Mouse (Mus musculus): ENCODE data around the gene Lin37. TPM values are rescaled to one million over a fixed set of nuclear protein-coding genes. Genes with fewer than 3 reads are reported as not detected.

Lin37 gene
- polyA plus RNA-seq (2015; fragmentation: Illumina TruSeq; extraction: RNeasy Lipid Tissue Mini Kit (QIAGEN cat#74804); ENCODE audit: low read depth, low replicate concordance), result 51.4 TPM

DNA sequence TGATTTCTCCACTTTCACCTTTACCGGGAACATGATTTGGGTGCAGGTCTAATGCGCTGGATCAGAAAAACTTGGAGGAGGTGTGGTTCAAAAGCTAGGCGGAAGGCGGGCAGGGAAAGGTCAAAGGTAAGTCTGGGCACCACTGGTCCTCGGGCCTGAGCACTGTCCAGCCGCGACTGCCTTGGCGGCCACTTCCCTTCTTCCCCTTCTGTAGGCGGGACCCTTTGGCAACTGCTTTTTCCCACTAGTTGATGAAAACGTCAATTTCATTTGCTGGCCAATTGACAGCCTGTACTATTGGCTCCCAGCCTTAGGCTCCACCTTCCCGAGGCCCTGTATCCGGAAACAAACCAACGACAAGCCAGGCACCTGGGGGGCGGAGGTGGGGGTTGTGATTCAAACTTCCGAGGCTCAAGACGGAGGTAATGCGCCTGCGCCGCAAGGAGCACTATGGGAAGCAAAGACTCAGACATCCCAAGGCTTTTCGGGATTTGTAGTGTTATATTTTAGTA, at the start of gene Lin37:
Gene Lin37 (minus strand): TSS at position 396 of the 512 bp plus-strand sequence.

DNA sequence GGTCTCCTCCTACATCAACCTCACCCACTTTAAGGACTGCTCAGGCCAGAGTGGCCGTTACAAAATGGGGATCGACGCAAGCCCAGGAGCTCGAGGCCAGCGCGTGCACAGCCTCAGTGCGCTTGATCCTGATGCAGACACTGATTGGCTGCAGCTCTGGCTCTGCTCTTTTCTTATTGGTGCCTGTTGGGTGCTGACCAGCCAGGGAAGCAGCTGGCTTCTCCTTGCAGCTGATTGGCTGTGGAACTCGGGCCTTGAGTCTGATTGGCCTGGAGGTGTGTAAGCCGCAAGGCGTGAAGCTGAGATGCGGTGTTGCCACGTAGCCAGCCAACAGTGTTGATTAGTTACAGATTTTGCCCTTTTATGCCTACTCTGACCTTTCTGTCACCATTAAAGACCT, 39.1 kb upstream of the Lin37 start, which contains the start of gene Zbtb32:
Gene Zbtb32 (minus strand): TSS at position 124 of the 400 bp plus-strand sequence.

DNA sequence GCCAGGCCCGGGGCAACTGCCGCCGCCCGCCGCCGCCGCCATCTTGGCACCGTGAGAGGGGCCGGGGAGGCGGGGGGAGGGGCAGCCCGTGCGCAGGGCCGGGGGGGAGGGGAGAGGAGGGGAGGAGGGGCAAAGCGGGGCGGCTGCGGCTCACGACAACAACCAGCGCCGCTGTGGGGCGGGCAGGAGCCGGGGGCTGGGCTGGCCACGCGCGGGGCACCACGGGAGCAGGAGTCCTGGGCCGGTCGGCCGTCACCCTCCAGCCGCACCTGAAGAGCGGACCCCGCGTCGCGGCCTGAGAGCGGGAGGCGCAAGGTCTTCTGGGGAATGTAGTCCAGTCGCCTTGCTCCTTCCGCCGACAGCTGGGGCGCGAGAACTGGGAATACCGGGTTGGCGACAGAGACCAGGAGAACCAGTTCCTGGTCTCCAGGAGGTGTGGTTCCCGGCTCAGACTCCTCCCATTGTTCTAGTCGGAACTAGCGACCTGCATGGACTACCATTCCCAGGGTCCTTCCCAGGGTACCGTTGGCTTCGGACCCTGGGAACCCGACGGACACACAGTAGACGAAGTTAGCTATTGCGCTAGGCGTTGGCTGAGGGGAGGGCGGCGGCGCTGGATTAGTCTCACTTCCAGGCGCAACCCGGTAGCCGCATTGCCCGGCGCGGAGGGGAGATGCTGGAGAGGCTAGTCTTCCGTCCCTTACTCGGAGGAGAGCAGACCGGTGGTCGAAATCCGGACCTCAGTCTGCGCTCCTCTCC, 29.2 kb upstream of the Lin37 start, which contains the start of gene Kmt2b:
Gene Kmt2b (minus strand): TSS at position 51 of the 759 bp plus-strand sequence.

DNA sequence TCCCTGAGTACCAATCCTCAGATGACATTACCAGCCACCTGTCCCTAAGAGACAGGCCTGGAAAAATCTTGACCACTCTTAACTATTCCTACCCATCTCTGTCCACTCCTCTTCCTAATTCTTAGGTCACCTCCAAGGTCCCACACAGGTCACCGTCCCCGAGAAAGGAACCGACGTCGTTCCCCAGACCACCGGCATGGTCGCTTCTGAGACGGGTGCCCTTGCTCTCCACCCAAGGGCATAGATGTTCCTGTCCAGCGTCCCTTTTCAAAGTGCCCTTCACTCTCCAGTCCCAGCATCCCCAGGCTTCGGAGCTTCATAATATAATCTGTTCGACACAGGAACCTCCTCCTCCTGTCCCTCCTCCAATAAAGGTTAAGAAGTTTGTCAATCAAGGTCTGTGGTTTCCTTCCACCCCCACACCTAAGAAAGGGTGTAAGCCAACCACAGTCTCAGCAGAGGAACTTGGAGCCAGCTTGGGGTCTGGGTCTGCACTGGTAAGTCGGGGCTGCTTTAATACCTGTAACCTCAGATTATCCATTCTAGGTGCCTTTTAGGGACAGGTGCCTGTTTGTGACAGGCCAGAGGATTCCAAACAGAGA, 5.4 kb upstream of the Lin37 start, which contains the start of gene Igflr1:
Gene Igflr1 (plus strand): TSS at position 458 of the 602 bp plus-strand sequence.

DNA sequence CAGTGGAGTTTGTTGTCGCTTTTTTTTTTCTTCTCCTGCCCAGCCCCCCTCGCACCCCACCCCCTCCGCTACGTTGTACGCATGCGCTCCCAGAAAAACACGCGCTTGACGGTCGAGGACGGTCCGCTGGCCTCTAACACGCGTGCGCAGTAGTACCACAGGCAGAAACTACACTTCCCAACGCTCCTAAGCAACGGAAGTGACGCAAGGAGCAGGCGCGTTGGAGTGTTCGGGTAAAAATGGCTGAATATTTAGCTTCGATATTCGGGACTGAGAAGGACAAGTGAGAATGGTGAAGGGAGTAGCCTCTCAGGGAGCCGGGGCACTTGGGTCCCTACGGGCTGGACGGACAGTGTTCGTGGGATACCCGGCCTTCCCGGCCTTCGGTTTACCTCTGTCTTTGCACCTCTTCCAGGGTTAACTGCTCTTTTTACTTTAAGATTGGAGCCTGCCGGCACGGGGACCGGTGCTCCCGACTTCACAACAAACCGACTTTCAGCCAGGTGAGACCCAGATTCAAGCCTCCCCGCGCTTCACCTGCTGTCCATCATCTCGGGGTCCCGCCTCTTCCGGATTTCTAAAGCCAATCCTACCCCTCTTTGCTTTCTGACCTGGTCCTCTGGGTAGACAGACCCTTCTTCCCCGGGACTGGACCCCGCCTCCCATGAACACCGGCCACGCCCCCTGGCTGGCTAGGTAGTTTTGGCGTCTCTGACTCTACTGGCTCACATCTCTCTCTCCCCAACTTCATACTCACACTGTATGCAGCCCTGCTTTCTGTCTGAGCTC, 3.7 kb upstream of the Lin37 start, which contains the start of the genes U2af1l4, Gm49396 and Psenen:
Gene U2af1l4 (plus strand): TSS at position 185 of the 789 bp plus-strand sequence.
Gene Gm49396 (plus strand): TSS at position 228 of the 789 bp plus-strand sequence.
Gene Psenen (minus strand): TSS at position 511 of the 789 bp plus-strand sequence.

DNA sequence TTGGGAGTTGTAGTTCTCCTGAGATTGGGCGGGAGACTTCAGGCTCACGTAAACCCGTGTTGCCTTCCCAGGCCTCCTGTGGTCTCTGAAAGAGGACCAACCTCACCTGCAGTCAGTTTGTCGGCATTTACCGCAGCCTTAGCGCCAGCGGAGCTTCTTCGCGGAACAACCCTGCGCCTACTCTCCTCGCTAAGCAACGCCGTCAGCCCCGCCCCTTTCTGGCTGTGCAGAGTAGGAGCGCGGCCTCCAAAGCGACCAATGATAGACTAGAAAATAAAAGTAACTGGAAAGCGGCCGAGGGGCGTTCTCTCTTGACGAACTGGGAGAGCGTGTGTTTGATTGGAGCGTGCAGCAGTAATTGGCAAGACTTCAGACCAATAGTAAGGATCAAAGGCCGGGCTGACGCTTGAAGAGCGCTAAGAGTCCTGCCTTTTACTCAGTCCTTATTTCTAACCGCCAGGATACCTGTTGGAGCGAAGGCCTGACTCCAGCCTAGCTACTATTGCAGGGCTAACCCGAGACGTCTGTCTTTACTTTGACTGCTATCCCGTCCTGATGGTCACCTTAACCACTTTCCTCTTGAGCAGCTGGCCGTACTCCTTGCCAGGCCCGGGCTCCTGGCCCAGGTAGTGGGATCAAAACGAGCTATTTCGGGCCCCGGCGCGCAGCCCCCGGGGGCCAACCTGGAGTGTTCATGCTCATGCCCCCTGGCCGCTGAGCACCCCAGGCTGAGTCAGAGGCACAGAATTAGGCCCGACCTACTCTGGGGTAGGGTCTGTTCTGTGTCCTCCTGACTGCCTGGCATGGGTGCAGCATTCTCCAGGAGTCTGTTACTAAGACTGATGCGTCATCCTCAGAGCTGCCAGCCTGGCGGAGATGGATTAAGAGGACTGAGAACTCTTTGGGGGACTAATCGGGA, 7.3 kb downstream of the Lin37 start, which contains the start of the genes Hspb6 and Proser3:
Gene Hspb6 (plus strand): TSS at position 77 of the 919 bp plus-strand sequence.
Gene Proser3 (minus strand): TSS at position 198 of the 919 bp plus-strand sequence.

DNA sequence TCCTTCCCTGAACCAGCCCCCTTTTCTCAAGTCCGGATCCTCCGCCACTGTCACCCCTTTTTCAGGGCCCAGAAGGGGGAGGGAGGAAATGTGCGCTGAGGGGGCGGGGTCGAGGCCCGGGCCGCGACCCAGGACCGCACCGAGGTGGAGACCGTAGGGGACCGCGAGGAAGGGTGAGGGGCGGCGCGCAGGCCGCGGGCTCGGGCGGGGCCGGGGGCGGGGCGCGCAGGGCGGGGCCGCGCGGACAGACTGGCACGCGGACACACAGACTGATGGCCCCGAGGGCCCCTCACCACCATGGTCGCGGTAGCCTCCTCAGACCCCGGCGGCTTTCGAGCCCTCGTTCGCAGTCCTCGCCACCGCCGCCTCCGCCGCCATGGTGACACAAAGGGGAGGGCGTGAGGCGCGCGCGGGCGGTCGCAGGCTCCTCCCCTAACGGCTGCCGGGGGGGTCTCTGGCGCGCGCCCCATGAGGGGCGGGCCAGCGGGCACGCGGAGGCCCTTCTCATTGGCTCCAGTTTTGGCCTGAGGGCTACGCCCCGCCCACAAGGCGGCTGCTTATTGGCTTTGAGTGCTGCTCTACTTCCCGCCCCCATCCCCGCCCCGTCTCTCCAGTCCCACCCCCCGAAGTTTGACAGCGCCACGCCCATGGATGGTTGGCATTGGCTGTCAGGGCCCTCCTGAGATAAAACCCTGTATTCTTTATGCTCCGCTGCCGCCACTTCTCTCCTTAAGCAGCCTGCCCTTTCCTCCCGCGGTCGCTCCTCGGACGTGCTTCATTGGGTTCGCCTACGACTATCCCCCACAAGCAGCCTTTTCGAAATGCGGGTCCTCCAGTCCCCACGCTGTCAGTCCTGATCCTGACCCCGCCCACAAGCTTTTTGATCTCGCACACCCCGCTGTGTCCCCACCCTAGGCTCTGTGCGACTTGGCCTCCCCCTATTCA, 24.7 kb downstream of the Lin37 start, which contains the start of gene Arhgap33:
Gene Arhgap33 (minus strand): TSS at position 428 of the 945 bp plus-strand sequence.

Other genes with a start within 250 kb of the Lin37 start
- 9.7 TPM for gene Syne4, start 245.0 kb downstream of the Lin37 start, polyA plus RNA-seq (2015; fragmentation: Illumina TruSeq; extraction: RNeasy Lipid Tissue Mini Kit (QIAGEN cat#74804); ENCODE audit: low read depth, low replicate concordance)
- 0.43 TPM for gene E130208F15Rik, start 238.1 kb downstream of the Lin37 start, polyA plus RNA-seq (2015; fragmentation: Illumina TruSeq; extraction: RNeasy Lipid Tissue Mini Kit (QIAGEN cat#74804); ENCODE audit: low read depth, low replicate concordance)
- gene Sdhaf1, start 235.9 kb downstream of the Lin37 start, polyA plus RNA-seq (2015; fragmentation: Illumina TruSeq; extraction: RNeasy Lipid Tissue Mini Kit (QIAGEN cat#74804); ENCODE audit: low read depth, low replicate concordance), result 11.2 TPM
- gene Lrfn3, start 197.1 kb downstream of the Lin37 start, polyA plus RNA-seq (2015; fragmentation: Illumina TruSeq; extraction: RNeasy Lipid Tissue Mini Kit (QIAGEN cat#74804); ENCODE audit: low read depth, low replicate concordance), result 13.9 TPM
- 90.8 TPM for gene Tyrobp, start 146.1 kb downstream of the Lin37 start, polyA plus RNA-seq (2015; fragmentation: Illumina TruSeq; extraction: RNeasy Lipid Tissue Mini Kit (QIAGEN cat#74804); ENCODE audit: low read depth, low replicate concordance)
- 1.6 TPM for gene Hcst, start 140.0 kb downstream of the Lin37 start, polyA plus RNA-seq (2015; fragmentation: Illumina TruSeq; extraction: RNeasy Lipid Tissue Mini Kit (QIAGEN cat#74804); ENCODE audit: low read depth, low replicate concordance)
- gene Nfkbid, start 138.1 kb downstream of the Lin37 start, polyA plus RNA-seq (2015; fragmentation: Illumina TruSeq; extraction: RNeasy Lipid Tissue Mini Kit (QIAGEN cat#74804); ENCODE audit: low read depth, low replicate concordance), result 2.7 TPM
- 972 TPM for gene Aplp1, start 114.3 kb downstream of the Lin37 start, polyA plus RNA-seq (2015; fragmentation: Illumina TruSeq; extraction: RNeasy Lipid Tissue Mini Kit (QIAGEN cat#74804); ENCODE audit: low read depth, low replicate concordance)
- 9.7 TPM for gene Kirrel2, start 102.1 kb downstream of the Lin37 start, polyA plus RNA-seq (2015; fragmentation: Illumina TruSeq; extraction: RNeasy Lipid Tissue Mini Kit (QIAGEN cat#74804); ENCODE audit: low read depth, low replicate concordance)
- 1.9 TPM for gene Nphs1, start 101.5 kb downstream of the Lin37 start, polyA plus RNA-seq (2015; fragmentation: Illumina TruSeq; extraction: RNeasy Lipid Tissue Mini Kit (QIAGEN cat#74804); ENCODE audit: low read depth, low replicate concordance)
- gene Prodh2, start 66.2 kb downstream of the Lin37 start, polyA plus RNA-seq (2015; fragmentation: Illumina TruSeq; extraction: RNeasy Lipid Tissue Mini Kit (QIAGEN cat#74804); ENCODE audit: low read depth, low replicate concordance), result not detected
- gene Arhgap33, start 24.8 kb downstream of the Lin37 start, polyA plus RNA-seq (2015; fragmentation: Illumina TruSeq; extraction: RNeasy Lipid Tissue Mini Kit (QIAGEN cat#74804); ENCODE audit: low read depth, low replicate concordance), result 95.4 TPM
- 7.9 TPM for gene Hspb6, start 7.7 kb downstream of the Lin37 start, polyA plus RNA-seq (2015; fragmentation: Illumina TruSeq; extraction: RNeasy Lipid Tissue Mini Kit (QIAGEN cat#74804); ENCODE audit: low read depth, low replicate concordance)
- 4.5 TPM for gene Proser3, start 7.5 kb downstream of the Lin37 start, polyA plus RNA-seq (2015; fragmentation: Illumina TruSeq; extraction: RNeasy Lipid Tissue Mini Kit (QIAGEN cat#74804); ENCODE audit: low read depth, low replicate concordance)
- gene U2af1l4, start 3.5 kb upstream of the Lin37 start, polyA plus RNA-seq (2015; fragmentation: Illumina TruSeq; extraction: RNeasy Lipid Tissue Mini Kit (QIAGEN cat#74804); ENCODE audit: low read depth, low replicate concordance), result 85.7 TPM
- 6.7 TPM for gene Gm49396, start 3.5 kb upstream of the Lin37 start, polyA plus RNA-seq (2015; fragmentation: Illumina TruSeq; extraction: RNeasy Lipid Tissue Mini Kit (QIAGEN cat#74804); ENCODE audit: low read depth, low replicate concordance)
- gene Psenen, start 3.8 kb upstream of the Lin37 start, polyA plus RNA-seq (2015; fragmentation: Illumina TruSeq; extraction: RNeasy Lipid Tissue Mini Kit (QIAGEN cat#74804); ENCODE audit: low read depth, low replicate concordance), result 158 TPM
- 1.5 TPM for gene Igflr1, start 5.6 kb upstream of the Lin37 start, polyA plus RNA-seq (2015; fragmentation: Illumina TruSeq; extraction: RNeasy Lipid Tissue Mini Kit (QIAGEN cat#74804); ENCODE audit: low read depth, low replicate concordance)
- gene Kmt2b, start 28.9 kb upstream of the Lin37 start, polyA plus RNA-seq (2015; fragmentation: Illumina TruSeq; extraction: RNeasy Lipid Tissue Mini Kit (QIAGEN cat#74804); ENCODE audit: low read depth, low replicate concordance), result 25.9 TPM
- gene Zbtb32, start 39.1 kb upstream of the Lin37 start, polyA plus RNA-seq (2015; fragmentation: Illumina TruSeq; extraction: RNeasy Lipid Tissue Mini Kit (QIAGEN cat#74804); ENCODE audit: low read depth, low replicate concordance), result not detected
- gene Upk1a, start 53.0 kb upstream of the Lin37 start, polyA plus RNA-seq (2015; fragmentation: Illumina TruSeq; extraction: RNeasy Lipid Tissue Mini Kit (QIAGEN cat#74804); ENCODE audit: low read depth, low replicate concordance), result 1.1 TPM
- gene Cox6b1, start 66.3 kb upstream of the Lin37 start, polyA plus RNA-seq (2015; fragmentation: Illumina TruSeq; extraction: RNeasy Lipid Tissue Mini Kit (QIAGEN cat#74804); ENCODE audit: low read depth, low replicate concordance), result 1,546 TPM
- gene Etv2, start 76.0 kb upstream of the Lin37 start, polyA plus RNA-seq (2015; fragmentation: Illumina TruSeq; extraction: RNeasy Lipid Tissue Mini Kit (QIAGEN cat#74804); ENCODE audit: low read depth, low replicate concordance), result not detected
- 72.4 TPM for gene Rbm42, start 90.5 kb upstream of the Lin37 start, polyA plus RNA-seq (2015; fragmentation: Illumina TruSeq; extraction: RNeasy Lipid Tissue Mini Kit (QIAGEN cat#74804); ENCODE audit: low read depth, low replicate concordance)
- gene Haus5, start 105.2 kb upstream of the Lin37 start, polyA plus RNA-seq (2015; fragmentation: Illumina TruSeq; extraction: RNeasy Lipid Tissue Mini Kit (QIAGEN cat#74804); ENCODE audit: low read depth, low replicate concordance), result 6.4 TPM
- gene Pmis2, start 111.8 kb upstream of the Lin37 start, polyA plus RNA-seq (2015; fragmentation: Illumina TruSeq; extraction: RNeasy Lipid Tissue Mini Kit (QIAGEN cat#74804); ENCODE audit: low read depth, low replicate concordance), result not detected
- gene 2200002J24Rik, start 139.1 kb upstream of the Lin37 start, polyA plus RNA-seq (2015; fragmentation: Illumina TruSeq; extraction: RNeasy Lipid Tissue Mini Kit (QIAGEN cat#74804); ENCODE audit: low read depth, low replicate concordance), result not detected
- 0.59 TPM for gene Atp4a, start 152.4 kb upstream of the Lin37 start, polyA plus RNA-seq (2015; fragmentation: Illumina TruSeq; extraction: RNeasy Lipid Tissue Mini Kit (QIAGEN cat#74804); ENCODE audit: low read depth, low replicate concordance)
- 184 TPM for gene Tmem147, start 169.7 kb upstream of the Lin37 start, polyA plus RNA-seq (2015; fragmentation: Illumina TruSeq; extraction: RNeasy Lipid Tissue Mini Kit (QIAGEN cat#74804); ENCODE audit: low read depth, low replicate concordance)
- gene Gapdhs, start 183.8 kb upstream of the Lin37 start, polyA plus RNA-seq (2015; fragmentation: Illumina TruSeq; extraction: RNeasy Lipid Tissue Mini Kit (QIAGEN cat#74804); ENCODE audit: low read depth, low replicate concordance), result not detected
- gene Sbsn, start 191.6 kb upstream of the Lin37 start, polyA plus RNA-seq (2015; fragmentation: Illumina TruSeq; extraction: RNeasy Lipid Tissue Mini Kit (QIAGEN cat#74804); ENCODE audit: low read depth, low replicate concordance), result 6.5 TPM
- 14.4 TPM for gene Dmkn, start 203.9 kb upstream of the Lin37 start, polyA plus RNA-seq (2015; fragmentation: Illumina TruSeq; extraction: RNeasy Lipid Tissue Mini Kit (QIAGEN cat#74804); ENCODE audit: low read depth, low replicate concordance)
- not detected for gene Krtdap, start 228.1 kb upstream of the Lin37 start, polyA plus RNA-seq (2015; fragmentation: Illumina TruSeq; extraction: RNeasy Lipid Tissue Mini Kit (QIAGEN cat#74804); ENCODE audit: low read depth, low replicate concordance)